Mouse (Mus musculus): Measurements from ENCODE around the gene Abcc1. TPM values are rescaled to one million over a fixed set of nuclear protein-coding genes. Genes with fewer than 3 reads are reported as not detected.

Abcc1 gene
- total and polyA plus RNA-seq, 3 experiments = 30.2 to 49.7 (median 37.4) TPM

DNA sequence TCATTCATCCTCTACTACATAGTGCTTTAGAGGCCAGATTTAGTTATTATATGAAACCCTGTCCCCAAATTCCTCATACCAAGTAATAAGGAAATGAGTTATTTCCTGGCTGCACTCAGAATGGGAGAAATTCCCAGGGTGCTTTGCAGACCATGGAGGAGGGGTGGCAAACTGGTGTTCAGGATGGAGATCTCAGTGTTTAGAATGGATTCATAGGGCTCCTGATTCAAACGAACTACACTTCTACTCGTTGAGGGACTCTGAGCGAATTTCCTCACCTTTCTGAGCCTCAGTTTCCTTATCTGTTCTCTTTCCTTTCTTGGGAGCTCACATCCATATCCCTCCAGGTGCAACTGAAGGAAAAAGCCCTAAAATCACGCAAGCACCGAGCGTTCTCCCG lies 427 bp upstream of the Abcc1 start:
- Histone ChIP-seq H3K9ac (ENCODE audit: insufficient read depth, low read depth) (peak overlapping the region; percentile 76), H3K4me2 (ENCODE audit: insufficient read depth, low read depth, poor library complexity, severe bottlenecking) (peak overlapping the region; percentile 83), H3K4me3 (replicated peaks in 1 of 3; ENCODE audit: low read depth in 2 of 3, low read length in 2 of 3, poor library complexity in 1 of 3) (peak overlapping the region; percentile 43 to 77 (median 76)), H3K79me2 (replicated peaks; ENCODE audit: control insufficient read depth, extremely low read depth, insufficient read depth, poor library complexity, severe bottlenecking) (peaks cover 28% of the 10 kb centered on the region), H3K4me1 (ENCODE audit: control insufficient read depth in 1 of 2, insufficient read depth in 2 of 2) (peaks cover 18 to 51% of the 10 kb centered on the region in 2 experiments), H3K27me3 (replicated peaks) (no peaks in the 10 kb centered on the region), H3K36me3 (replicated peaks in 1 of 2; ENCODE audit: control insufficient read depth in 1 of 2, insufficient read depth in 1 of 2, low read length in 1 of 2) (peaks cover 0 to 22% of the 10 kb centered on the region in 2 experiments), H3K27ac (ENCODE audit: insufficient read depth, low read depth) (no peak overlapping the region), H3K9me3 (replicated peaks; ENCODE audit: low read length) (no peaks in the 10 kb centered on the region)
- TF ChIP-seq RAD21 (IDR thresholded peaks at IDR 0.05; ENCODE audit: low read depth, low read length) (no peak), TBP (conservative IDR thresholded peaks at IDR 0.05; ENCODE audit: low read depth, low read length) (0 out of 2 replicates have a peak, but pooled peaks have one; percentile 5), POLR2A (IDR thresholded peaks at IDR 0.05; ENCODE audit: low read depth, low read length) (no peak), ZMIZ1 (IDR thresholded peaks at IDR 0.05; ENCODE audit: low read depth, low read length) (no peak), NRF1 (IDR thresholded peaks at IDR 0.05; ENCODE audit: low read depth, low read length) (no peak), ZNF384 (IDR thresholded peaks at IDR 0.05; ENCODE audit: low read depth, low read length) (0 out of 2 replicates have a peak, but pooled peaks have one; percentile 64), USF2 (conservative IDR thresholded peaks at IDR 0.05; ENCODE audit: low read depth, low read length) (no peak), IRF4 (IDR thresholded peaks at IDR 0.05; ENCODE audit: low read depth, low read length) (no peak), KAT2A (IDR thresholded peaks at IDR 0.05; ENCODE audit: insufficient replicate concordance, low read length) (no peak), ZC3H11A (IDR thresholded peaks at IDR 0.05; ENCODE audit: low read depth, low read length) (no peak), HCFC1 (IDR thresholded peaks at IDR 0.05; ENCODE audit: low read depth, low read length) (no peak), ZKSCAN1 (IDR thresholded peaks at IDR 0.05; ENCODE audit: borderline replicate concordance, low read depth, low read length) (no peak), RCOR1 (conservative IDR thresholded peaks at IDR 0.05; ENCODE audit: low read depth, low read length) (no peak), MAX (IDR thresholded peaks at IDR 0.05; ENCODE audit: low read length) (no peak), CHD1 (IDR thresholded peaks at IDR 0.05; ENCODE audit: low read depth, low read length) (no peak), TCF12 (IDR thresholded peaks at IDR 0.05; ENCODE audit: low read depth, low read length) (no peak), EP300 (IDR thresholded peaks at IDR 0.05; ENCODE audit: low read length) (0 out of 2 replicates have a peak, but pooled peaks have one; percentile 18), ELF1 (IDR thresholded peaks at IDR 0.05; ENCODE audit: low read depth, low read length) (0 out of 2 replicates have a peak, but pooled peaks have one; percentile 11), MAZ (IDR thresholded peaks at IDR 0.05; ENCODE audit: low read depth, low read length) (no peak), JUND (conservative IDR thresholded peaks at IDR 0.05; ENCODE audit: low read depth, low read length) (no peak), BHLHE40 (IDR thresholded peaks at IDR 0.05; ENCODE audit: low read depth, low read length) (no peak), USF1 (IDR thresholded peaks at IDR 0.05; ENCODE audit: low read depth, low read length) (no peak), POLR2AphosphoS2 (IDR thresholded peaks at IDR 0.05; ENCODE audit: low read depth, low read length) (no peak)
- in situ Hi-C loops (cut with MboI; ENCODE audit: low pct_ligation_motif_present, low pct_unique_long_range_greater_than_20kb, low sequenced_read_pairs) (no loop called here), dilution Hi-C loops (cut with MboI; ENCODE audit: extremely low pct_ligation_motif_present, extremely low pct_unique_long_range_greater_than_20kb, low sequenced_read_pairs) (no loop called here)
- DNase-seq (ENCODE audit: extremely low read depth) = peak; percentile 29
